Mouse (Mus musculus) left cerebral cortex, adult 2 months (tissue): ENCODE measurements at regions not wholly inside any gene's neighbourhood (a gene's known extent, or its start where the extent isn't known, plus 50 kb on each side); places are given as distances from the start of the nearest gene placed in this dataset.
A peak's percentile ranks its signal among the peaks of the same experiment; 100 is the strongest.

ENCODE experiments used
- DNase-seq, 2 experiments: peaks; one replicate each; pipeline ENCODE4 v3.0.0; 2021 to 2022; ENCODE audit warnings: low spot score in 2 of 2, mixed read lengths in 1 of 2; ENCODE audit errors: extremely low spot score in 1 of 2
- H3K27ac ChIP-seq: fragments of 200-600 bp; 2 replicates; pipeline ENCODE4 v1.8.1; 2022
- H3K4me3 ChIP-seq: fragments of 200-600 bp; 2 replicates; pipeline ENCODE4 v1.8.1; 2022
- CTCF ChIP-seq: fragments of 200-600 bp; IDR thresholded peaks from 2 replicates; pipeline ENCODE4 v1.8.1; 2022; ENCODE audit warnings: antibody characterized with exemption, mild to moderate bottlenecking, moderate library complexity
- intact Hi-C: fragments of 180-260 bp; cut with DNase I; formaldehyde crosslinking; loops from one replicate; pipeline ENCODE4 v1.15.1; 2025

DNA sequence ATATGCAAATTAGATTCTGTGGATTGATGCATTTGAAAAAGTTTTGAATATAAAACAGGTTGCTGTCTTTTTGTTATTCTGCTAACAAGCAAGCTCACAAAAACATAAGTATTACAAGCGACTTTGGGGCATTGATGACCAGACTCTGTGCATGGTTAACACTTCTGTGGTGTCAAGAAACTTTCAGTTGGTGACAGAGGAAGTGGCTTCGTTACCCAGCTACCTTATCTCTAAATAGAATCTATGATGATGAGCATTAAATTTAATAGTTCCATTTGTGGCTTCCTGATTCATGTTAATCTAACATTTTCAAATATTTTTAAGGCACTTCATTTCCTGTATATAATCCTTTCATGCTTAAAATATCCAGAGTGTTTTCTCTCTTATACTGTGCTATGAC is 100.8 kb downstream of the Tm2d1 start:
- Histone ChIP-seq H3K4me3 (no peak overlapping the region), H3K27ac (no peak overlapping the region)
- TF ChIP-seq CTCF = no peak
- intact Hi-C loops = no loop called here
- no peak for DNase-seq

DNA sequence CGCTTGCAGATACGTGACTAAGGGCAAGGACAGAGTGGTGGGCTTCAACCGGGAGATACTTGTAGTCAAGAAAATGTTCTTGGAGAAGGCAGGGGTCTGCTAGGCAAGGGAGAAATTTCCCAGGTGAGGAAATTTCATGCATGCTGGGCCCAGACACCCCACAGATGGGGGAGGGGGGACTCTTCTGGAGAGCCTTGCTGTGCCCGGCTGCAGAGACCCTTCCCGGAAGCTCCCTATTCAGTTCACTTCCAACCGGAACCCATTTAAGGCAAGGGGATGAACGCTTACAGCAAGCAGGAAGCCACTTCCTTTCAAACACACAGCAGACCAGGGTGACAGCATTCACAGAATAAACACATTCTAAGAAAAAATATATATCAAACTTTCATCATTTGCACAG is 124.8 kb downstream of the Tm2d1 start:
- TF ChIP-seq CTCF = no peak
- Histone ChIP-seq H3K27ac (no peak overlapping the region), H3K4me3 (no peak overlapping the region)
- no peak for DNase-seq
- intact Hi-C loops = loop anchor here (5.0 kb wide), 1 partner anchor 64 kb away; no protein-coding TSS in a partner anchor

DNA sequence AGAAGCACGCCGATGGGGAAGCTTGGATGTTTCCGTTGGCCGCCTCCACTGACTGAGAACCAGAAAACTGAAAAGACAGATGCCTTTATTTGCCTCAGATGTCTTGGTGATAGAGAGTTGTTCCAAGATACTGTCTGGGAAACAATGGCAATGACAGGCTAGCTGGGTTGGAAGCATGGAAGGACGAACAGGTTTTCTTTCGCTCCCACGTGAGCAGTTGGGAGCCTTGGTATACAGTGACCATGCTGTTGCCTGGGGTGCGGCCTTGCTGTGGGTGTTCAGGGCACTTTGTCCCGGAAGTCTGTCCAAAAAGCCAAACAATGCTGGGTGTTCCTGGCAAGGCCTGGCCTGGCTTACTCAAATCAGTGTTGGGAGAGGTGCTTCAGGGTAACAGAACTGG is 125.4 kb downstream of the Tm2d1 start:
- DNase-seq = no peak
- no peak overlapping the region for H3K27ac ChIP-seq
- no peak for TF ChIP-seq CTCF
- H3K4me3 ChIP-seq = no peak overlapping the region
- intact Hi-C loops = loop anchor here (5.0 kb wide), 1 partner anchor 65 kb away; no protein-coding TSS in a partner anchor

DNA sequence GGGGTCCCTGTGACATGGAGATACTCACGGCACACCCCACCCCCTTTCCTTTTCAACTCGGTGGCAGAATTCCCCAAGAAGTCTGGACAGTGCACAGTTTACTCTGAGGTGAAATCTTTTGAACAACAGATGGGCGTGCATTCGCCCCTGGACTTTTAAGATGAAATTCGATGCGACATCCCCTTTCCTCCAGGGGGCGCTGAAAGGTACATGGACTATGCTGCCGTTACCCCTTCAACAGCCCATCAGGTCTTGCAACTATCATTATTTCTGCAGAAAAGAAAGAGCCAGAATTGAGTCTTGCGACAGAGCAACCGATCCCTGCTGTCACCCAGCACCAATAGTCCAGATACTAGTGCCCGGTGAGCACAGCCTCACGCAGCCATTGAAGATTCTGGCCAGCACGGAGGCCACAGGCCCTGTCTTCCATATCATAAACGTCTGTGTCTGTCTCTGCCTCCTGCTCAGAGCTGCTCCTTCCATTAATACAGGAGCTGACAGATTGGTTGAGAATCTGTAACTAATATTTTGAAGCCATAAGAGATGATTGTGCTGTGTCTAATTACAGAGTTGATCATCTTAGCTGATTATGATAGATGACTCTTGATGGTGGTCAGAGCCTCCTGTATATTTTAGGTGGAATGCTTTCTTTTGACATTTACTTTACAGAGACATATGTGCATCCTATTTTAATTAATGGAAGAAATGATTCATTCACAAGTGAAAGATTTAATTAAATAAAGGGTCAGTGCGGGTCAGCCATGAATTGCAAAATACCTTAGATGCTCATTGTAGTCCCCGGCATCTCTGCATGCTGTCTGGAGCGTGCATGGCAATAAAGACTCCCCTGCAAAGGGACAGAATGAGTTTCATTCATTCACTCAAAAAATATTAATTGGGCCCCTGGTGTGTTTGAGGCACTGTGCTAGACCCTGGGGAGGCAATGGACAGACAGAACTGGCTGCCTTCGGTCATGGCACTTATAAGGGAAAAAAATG is 128.0 kb downstream of the Tm2d1 start:
- peak; percentile 48 for TF ChIP-seq CTCF
- no peak for DNase-seq
- Histone ChIP-seq H3K27ac (no peak overlapping the region), H3K4me3 (no peak overlapping the region)
- intact Hi-C loops = loop anchor here (5.0 kb wide), 1 partner anchor 67 kb away; no protein-coding TSS in a partner anchor

DNA sequence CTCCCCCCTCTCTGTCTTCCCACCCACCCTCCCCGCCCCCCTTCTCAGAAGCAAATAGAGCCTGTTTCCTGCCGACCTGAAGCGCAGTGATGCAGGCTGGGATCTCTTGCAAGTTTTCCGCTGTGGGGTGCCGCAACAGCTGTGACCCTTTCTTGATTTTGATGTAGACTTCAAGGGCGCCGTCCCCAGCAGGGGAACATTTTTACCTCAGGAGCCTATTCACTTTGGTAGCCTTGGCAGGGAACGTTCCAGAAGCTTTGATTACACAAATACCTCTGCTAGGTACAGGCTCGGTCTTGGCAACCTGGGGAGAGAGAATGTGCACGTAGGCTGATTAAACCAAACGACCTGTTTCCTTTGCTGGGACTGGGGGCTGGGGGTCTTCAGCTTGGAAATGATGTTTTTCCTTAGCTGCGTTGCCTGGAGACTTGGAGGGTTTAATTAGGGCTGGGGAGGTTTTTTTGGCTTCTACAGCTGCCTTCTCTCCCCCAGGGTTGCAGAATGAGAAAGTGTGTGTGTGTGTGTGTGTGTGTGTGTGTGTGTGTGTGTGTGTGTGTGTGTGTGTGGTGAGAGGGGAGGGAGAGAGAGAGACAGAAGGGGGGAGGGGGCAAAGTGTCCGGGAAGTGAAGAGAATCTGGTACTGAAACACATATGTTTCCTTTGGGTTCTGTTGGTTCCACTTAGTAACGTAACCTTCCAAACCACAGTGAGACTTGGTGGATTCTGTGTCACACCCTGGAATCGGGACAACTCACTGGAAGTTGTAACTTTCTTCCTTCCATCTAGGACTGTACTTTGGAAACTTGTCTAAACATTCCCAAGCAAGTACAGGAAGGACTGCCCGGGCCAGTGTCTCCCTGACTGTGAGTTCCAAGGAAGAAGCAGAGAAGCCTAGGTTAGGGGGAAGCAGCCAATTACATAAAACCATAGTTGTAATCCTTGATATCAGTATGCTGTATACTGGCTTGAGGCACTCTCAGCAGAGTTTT is 138.9 kb downstream of the Tm2d1 start:
- peak overlapping the region; percentile 69; the same call in 1 of the 2 replicates for H3K27ac ChIP-seq
- peak overlapping the region; percentile 23 for H3K4me3 ChIP-seq
- DNase-seq = peak in 1 of 2 experiments; percentile 26
- intact Hi-C loops = loop anchor here (5.0 kb wide), 2 partner anchors 467 to 492 kb away; partner anchors contain the start of gene E130114P18Rik
- TF ChIP-seq CTCF = no peak

DNA sequence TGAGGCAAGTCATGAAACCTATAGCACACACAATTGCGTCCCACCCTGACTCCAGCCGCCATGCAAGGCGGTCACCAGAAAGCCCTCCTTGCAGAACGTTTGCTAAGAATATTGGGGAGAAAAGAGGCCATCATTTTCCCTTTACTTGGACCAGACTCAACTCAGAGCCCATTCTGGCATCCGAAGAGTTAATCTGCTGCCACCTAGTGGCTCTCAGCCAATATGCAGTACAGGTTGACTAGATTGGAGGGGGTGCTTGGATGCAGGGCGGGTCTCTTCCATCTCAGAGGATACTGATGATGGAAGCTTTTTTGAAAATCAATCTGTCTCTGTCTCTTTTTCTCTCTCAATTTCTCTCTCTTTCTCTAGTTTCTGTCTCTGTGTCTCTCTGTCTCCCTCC is 139.6 kb downstream of the Tm2d1 start:
- intact Hi-C loops = loop anchor here (5.0 kb wide), 2 partner anchors 466 to 491 kb away; partner anchors contain the start of gene E130114P18Rik
- Histone ChIP-seq H3K4me3 (peak overlapping the region; percentile 27), H3K27ac (peak overlapping the region; percentile 66; the same call in 1 of the 2 replicates)
- peak; percentile 44 to 61 for DNase-seq
- TF ChIP-seq CTCF = peak; percentile 58

DNA sequence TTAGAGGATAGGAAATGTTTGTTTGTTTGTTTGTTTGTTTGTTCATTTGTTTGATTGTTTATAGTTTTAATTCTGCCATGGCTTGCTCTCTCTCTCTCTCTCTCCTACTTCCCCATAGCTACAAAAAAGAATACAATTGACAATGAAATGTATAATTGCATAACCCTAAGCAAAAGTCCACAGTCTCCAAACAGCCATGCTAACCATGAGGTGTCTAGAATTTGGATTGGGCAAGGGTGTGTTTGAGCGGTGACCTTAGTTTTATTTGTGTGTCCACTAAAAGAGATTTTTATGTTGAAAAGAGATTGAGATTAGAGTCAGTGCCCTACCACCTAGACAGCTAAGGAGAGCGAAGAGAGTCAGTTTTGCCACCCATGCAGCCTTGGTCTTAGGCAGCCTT is 141.2 kb downstream of the Tm2d1 start:
- intact Hi-C loops = loop anchor here (5.0 kb wide), 2 partner anchors 465 to 490 kb away; partner anchors contain the start of gene E130114P18Rik
- Histone ChIP-seq H3K27ac (no peak overlapping the region), H3K4me3 (no peak overlapping the region)
- DNase-seq = no peak
- no peak for TF ChIP-seq CTCF

DNA sequence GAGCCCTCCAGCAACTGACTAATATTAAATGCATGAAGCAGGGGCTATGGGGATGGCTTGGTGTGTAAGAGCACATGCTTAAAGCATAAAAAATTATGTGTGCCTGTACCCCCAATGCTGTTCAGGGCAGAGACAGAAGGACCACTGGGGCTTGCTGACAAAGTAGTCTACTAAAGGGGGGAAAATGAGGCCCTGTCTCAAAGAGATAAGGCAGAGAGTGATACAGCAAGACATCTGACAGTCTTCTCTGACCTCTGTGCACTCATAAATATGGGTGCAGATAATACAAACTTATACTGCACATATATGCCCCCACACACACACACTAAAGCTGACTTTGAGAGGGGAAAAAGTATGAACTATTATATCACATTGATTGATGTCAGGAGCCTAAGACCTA is 142.8 kb downstream of the Tm2d1 start:
- no peak for DNase-seq
- H3K4me3 ChIP-seq = no peak overlapping the region
- no peak overlapping the region for H3K27ac ChIP-seq
- intact Hi-C loops = loop anchor here (5.0 kb wide), 2 partner anchors 463 to 488 kb away; partner anchors contain the start of gene E130114P18Rik
- no peak for TF ChIP-seq CTCF

DNA sequence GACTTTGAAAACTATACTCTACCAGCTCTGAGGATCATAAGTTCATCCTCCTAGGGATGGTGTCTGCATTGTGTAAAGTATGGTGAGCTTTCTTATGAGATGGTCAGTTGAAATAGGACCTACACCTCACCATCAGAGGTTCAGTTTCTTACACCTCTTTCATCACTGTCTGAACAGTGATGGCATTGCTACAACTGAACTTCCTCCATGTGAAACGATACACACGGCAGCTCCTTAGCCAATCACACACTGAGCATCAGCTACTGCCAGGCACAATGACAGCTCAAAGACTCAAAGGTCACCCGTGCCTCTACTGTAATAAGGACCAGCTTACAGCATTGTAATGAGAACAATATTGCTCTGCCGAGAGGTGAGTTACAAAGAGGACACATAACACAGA is 145.0 kb downstream of the Tm2d1 start:
- Histone ChIP-seq H3K27ac (no peak overlapping the region), H3K4me3 (no peak overlapping the region)
- intact Hi-C loops = no loop called here
- DNase-seq = no peak
- no peak for TF ChIP-seq CTCF

DNA sequence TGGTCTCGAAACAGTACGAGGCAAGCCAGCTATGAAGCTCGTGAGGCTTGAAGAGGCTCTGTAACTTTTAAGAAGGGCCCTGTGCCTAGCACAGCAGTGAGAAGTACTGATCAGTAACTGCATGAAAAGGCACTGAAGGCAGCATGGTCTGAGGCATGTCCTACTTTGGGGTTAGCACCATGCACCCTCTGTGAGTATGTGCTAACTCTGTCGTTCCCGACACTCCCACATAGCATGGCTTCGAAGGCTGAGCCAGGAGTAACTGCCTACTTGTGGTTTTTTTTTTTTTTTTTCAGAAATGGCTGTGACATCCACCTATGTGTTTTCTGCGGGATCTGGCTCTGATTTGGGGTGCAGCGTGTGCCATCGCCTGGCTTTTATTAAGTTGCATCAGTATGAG is 145.6 kb downstream of the Tm2d1 start:
- TF ChIP-seq CTCF = no peak
- intact Hi-C loops = no loop called here
- Histone ChIP-seq H3K27ac (no peak overlapping the region), H3K4me3 (no peak overlapping the region)
- no peak for DNase-seq

DNA sequence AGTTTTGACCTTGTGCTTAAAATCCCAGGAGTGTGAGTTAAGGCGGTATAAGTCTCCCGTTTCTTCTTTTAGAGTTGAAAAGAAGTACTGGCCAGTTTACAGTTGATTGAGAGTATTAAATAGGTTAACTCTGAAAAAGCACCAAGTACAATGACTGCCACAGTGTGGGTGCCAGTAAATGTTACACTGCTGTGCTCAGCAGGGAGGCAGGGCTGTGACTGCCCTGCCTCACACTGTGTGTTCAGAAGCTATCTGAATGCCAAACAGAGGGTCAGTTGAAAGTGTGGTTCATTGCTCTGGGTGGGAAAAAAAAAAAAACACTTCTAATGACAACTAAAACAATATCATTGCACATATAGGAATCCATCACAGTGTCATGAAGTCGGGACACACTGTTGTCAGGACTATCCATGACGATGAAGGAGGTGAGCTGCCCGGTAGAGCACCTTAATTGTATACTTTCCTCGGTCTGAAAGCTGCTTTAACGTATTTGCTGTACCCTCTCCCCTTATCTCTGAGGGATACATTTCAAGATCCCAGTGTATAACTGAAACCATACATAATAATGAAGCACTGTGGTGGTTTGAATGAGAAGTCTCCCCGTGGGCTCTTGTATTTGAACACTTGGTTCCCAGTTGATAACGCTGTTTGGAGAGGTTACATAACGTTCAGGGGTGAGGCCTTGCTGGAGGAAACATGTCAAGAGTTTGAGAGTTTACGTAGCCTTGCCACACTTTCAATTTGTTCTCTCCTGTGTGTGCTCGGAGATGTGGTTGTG is 146.9 kb downstream of the Tm2d1 start:
- DNase-seq = no peak
- intact Hi-C loops = no loop called here
- no peak for TF ChIP-seq CTCF
- no peak overlapping the region for H3K27ac ChIP-seq
- H3K4me3 ChIP-seq = no peak overlapping the region
